Mouse (Mus musculus): ENCODE results near the gene Jchain. TPM values are rescaled to one million over a fixed set of nuclear protein-coding genes. Genes with fewer than 3 reads are reported as not detected.

The Jchain gene
- total RNA-seq, 2 experiments from 2014 or later, result 0.10 TPM; not detected in 1

DNA sequence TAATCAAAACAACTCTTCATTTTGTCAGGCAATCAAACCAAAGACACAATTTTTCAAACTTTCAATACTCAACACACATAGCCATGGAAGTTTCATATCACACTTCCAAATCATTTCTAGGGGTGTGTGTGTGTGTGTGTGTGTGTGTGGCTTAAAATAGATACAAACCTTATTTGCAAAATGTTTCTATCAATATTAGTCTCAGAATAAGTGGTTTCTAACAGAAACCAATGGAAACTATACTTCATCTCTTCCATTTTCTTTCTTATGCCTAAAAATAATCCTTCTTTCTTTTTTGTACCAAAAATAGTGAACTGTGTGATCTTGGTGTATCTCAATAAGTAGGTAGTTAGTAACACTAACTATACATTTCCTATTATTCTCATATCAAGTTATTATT is 13.2 kb upstream of the Jchain start:
- intact Hi-C loops (cut with DNase I), result no loop called here
- no peak for DNase-seq (ENCODE audit: low spot score)

DNA sequence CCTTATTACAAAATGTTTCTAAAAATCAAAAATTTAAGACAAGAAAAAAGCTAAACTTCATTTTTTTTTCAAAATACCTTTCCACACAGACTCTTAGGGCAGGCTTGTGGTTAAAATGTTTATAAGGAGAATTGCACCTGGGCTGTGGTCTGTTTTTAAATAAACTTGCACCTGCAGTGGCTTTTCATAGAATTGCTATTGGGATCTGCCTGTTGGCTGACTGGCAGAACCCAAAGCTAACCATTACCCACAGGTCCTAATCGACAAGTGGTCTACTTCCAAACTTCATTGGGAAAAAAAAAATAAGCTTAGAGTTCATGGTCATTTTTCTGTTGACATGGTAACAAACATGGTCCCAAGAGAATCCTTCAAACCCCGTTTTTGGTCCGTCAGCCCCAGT is 7.0 kb upstream of the Jchain start:
- DNase-seq (ENCODE audit: low spot score), result no peak
- intact Hi-C loops (cut with DNase I), result no loop called here

GRCm38 (mm10) chr5:88530908-88531307 is 3.2 kb upstream of the Jchain start:
- intact Hi-C loops (cut with DNase I), result no loop called here
- DNase-seq (ENCODE audit: low spot score), result no peak

GRCm38 (mm10) chr5:88519232-88519631 is 8.5 kb downstream of the Jchain start:
- intact Hi-C loops (cut with DNase I), result no loop called here
- no peak for DNase-seq (ENCODE audit: low spot score)

DNA sequence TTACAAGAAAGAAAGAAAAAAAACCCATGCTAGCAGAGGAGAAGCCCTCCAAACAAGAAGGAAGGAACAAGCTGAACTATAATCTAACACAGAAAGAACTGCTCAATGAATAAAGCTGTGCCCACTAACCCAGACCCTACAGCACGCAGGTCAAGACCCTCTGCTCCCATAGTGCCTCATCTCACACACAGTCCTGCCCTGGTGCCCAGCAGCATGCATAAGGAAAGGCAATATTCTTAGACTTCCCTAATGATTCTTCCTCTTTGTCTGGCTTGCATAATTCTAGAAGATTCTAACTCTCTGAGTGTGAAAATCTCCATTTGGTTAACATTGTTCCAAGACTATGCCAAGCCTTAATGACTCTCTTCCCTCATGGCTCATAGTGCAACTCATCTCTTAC is 18.7 kb downstream of the Jchain start:
- DNase-seq (ENCODE audit: low spot score), result no peak
- intact Hi-C loops (cut with DNase I), result no loop called here

DNA sequence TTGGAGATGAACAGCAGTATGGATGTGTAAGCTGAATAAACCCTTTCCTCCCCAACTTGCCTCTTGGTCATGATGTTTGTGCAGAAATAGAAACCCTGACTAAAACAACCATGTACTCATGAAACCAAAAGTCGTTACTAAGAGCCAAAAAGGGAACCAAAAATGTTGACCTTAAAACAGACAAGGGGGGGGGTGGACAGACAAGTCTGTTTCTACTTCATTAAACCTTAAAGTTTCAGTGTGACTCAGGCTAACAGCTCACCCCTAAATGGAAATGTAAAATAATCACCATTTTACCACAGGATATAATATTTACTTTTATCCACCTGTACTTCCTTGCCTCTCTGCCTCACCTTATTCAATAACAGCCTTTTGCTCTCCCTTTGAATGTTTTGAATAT is 19.1 kb downstream of the Jchain start:
- no peak for DNase-seq (ENCODE audit: low spot score)
- intact Hi-C loops (cut with DNase I), result no loop called here

DNA sequence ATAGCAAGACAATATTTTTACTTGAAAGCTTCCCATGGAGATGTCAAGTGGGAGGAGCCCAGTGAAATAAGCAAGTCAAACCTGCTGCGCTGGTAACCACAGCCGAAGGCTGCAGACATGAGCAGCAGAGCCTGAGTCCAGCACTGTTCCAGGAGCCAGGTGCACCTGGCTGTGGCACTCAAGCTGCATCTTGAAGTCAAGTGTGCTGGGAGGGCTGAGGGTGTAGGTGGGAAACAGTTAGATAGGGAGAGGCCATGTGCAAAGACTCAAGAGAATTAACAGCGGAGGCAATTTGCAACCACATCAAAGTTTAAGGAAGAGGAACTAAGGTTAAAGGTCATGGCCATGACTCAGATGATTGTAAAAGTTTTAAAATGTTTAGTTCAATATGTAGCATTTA is 27.9 kb downstream of the Jchain start:
- intact Hi-C loops (cut with DNase I), result no loop called here
- DNase-seq (ENCODE audit: low spot score), result no peak

DNA sequence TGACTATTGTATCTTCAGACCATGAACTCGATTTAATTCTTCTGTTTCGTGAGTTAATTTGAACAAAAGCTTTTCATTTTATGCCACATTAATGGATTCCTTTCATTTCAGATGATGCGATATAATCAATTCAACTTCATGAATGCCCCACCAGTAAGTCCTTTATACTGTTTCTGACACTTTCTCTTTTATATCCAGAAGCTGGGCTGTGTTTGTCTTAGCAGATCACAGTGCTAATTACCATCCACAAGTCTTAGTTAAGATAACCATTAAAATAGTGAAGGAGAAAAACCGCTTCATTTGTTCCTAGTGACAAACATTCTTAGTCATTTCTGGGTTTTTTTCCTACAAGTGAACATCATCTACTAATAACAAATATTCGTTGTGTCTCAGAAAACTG is 36.6 kb downstream of the Jchain start:
- intact Hi-C loops (cut with DNase I), result no loop called here
- no peak for DNase-seq (ENCODE audit: low spot score)

DNA sequence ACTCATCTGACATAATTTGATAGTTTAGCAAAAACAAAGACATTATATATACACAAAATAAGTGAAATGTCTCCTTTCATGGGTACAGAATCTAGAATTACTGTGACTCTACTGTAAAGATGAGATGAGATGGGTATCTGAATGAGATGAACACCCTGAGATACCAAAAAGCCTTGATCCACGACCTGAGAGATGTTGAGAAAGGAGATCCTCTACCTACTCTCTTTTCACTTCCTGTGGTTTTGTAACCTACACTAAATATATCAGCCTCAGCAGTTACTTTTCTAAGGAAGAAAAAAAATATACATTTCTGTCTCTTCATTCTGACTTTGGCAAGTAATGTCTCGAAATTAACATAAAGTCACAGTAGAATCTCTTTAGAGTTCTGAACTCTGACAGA is 38.7 kb downstream of the Jchain start:
- no peak for DNase-seq (ENCODE audit: low spot score)
- intact Hi-C loops (cut with DNase I), result no loop called here

- intact Hi-C loops (cut with DNase I), result no loop called here
- DNase-seq (ENCODE audit: low spot score), result no peak
Measured at GRCm38 (mm10) chr5:88487675-88488074, 40.0 kb downstream of the Jchain start, which contains the start of gene Enam. Gene Enam (plus strand): TSS chr5:88487975.

Other genes starting within 250 kb of the Jchain start
- not detected for gene Prol1, start 210.6 kb downstream of the Jchain start, total RNA-seq (2021)
- not detected for gene Amtn, start 151.8 kb downstream of the Jchain start, total RNA-seq (2021)
- not detected for gene Ambn, start 71.9 kb downstream of the Jchain start, total RNA-seq (2021)
- gene Enam, start 39.9 kb downstream of the Jchain start, total RNA-seq (2021), result not detected
- 10 to 100 TPM; 19.3 to 19.9 TPM for gene Utp3, start 26.6 kb upstream of the Jchain start, total RNA-seq (2021)
- gene Rufy3, start 37.1 kb upstream of the Jchain start, total RNA-seq (2021), result 10 to 100 TPM; 10.5 to 11.5 TPM
- 100 to 1,000 TPM; 206 to 221 TPM for gene Grsf1, start 148.3 kb upstream of the Jchain start, total RNA-seq (2021)
- 10 to 100 TPM; 28.0 to 28.3 TPM for gene Mob1b, start 193.0 kb upstream of the Jchain start, total RNA-seq (2021)
- gene Dck, start 237.1 kb upstream of the Jchain start, total RNA-seq (2021), result 1 to 10 TPM; 3.2 to 3.5 TPM